Mouse (Mus musculus) bone marrow, adult 2 months (tissue): Measurements from ENCODE around the gene Aldoart2.

ENCODE experiments used
- CTCF ChIP-seq: fragments of 200-500 bp; IDR thresholded peaks from 2 replicates; pipeline ENCODE4 v1.5.1; 2011; ENCODE audit warnings: low read length, control low read depth; ENCODE audit not compliant: control insufficient read depth, insufficient read depth
- POLR2A ChIP-seq: fragments of 200-500 bp; IDR thresholded peaks from 2 replicates; pipeline ENCODE4 v1.6.1; 2011; ENCODE audit warnings: low read depth, mild to moderate bottlenecking, control low read depth, low read length, borderline replicate concordance; ENCODE audit not compliant: control insufficient read depth

DNA sequence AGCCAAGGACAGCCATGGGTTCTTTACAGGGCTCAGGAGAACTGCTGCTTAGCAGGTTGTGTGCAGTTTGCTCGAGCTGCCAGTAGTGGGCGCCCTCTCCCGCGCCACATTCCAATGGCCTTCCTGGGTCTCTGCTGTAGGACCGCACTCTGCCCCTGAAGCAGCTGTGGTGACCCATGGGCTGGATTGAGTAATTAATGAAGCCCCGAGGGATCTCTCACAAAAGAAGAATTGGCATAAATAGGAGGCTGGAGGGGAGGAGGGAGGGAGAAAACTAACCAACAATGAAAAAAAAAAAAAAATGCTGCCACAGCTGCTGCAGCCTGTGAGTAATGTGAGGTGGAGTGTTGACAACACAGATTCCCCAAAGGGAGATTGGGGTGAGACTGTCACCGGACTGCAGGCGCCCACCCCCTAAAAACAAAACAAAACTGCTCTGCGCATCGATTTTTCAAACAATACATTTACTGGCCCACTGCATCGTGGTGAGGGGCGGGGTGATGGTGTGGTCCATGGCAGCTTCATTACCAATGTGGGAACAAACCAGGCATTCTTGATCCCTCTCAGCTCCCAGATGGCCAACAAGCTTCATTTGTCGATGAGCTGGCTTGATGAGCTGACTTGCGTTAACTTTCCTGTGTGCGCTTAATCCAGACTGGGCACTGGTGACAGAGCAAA lies 46.8 kb upstream of the Aldoart2 start:
- TF ChIP-seq CTCF, result peak; percentile 75
- no peak for TF ChIP-seq POLR2A
